Mouse (Mus musculus) liver, embryonic 13.5 days (tissue): ENCODE results near the gene Olfr1076. TPM values are rescaled to one million over a fixed set of nuclear protein-coding genes. Genes with fewer than 3 reads are reported as not detected.
"Not testable (repeated sequence)": the region's sequence is repeated elsewhere in the genome, so short reads cannot be mapped to it uniquely, and the experiment has no call there.

Experiments
- ATAC-seq: fragments of 200-750 bp; cut with Nextera tagmentation; 2 replicates; pipeline ENCODE4 v1.8.0; 2017; ENCODE audit warnings: low read depth, mild to moderate bottlenecking, moderate number of reproducible peaks, moderate library complexity
- DNase-seq: peaks from one replicate; pipeline ENCODE4 v3.0.0; 2022
- H3K27ac ChIP-seq: fragments of 300-500 bp; sonication (generic); 2 replicates; pipeline ENCODE4 v1.5.1; 2015; ENCODE audit warnings: moderate library complexity, mild to moderate bottlenecking, inconsistent platforms
- H3K27me3 ChIP-seq: fragments of 300-500 bp; sonication (generic); 2 replicates; pipeline ENCODE4 v1.6.1; 2015; ENCODE audit warnings: mild to moderate bottlenecking, inconsistent platforms
- H3K36me3 ChIP-seq: fragments of 300-500 bp; sonication (generic); 2 replicates; pipeline ENCODE4 v1.6.1; 2015; ENCODE audit warnings: mild to moderate bottlenecking, inconsistent platforms
- H3K4me1 ChIP-seq: fragments of 300-500 bp; sonication (generic); replicated peaks from 2 replicates; pipeline ENCODE4 v1.6.1; 2015; ENCODE audit warnings: inconsistent platforms
- H3K4me2 ChIP-seq: fragments of 300-500 bp; sonication (generic); 2 replicates; pipeline ENCODE4 v1.6.1; 2015; ENCODE audit warnings: inconsistent platforms, mild to moderate bottlenecking, moderate library complexity
- H3K4me3 ChIP-seq: fragments of 300-500 bp; sonication (generic); replicated peaks from 2 replicates; pipeline ENCODE4 v1.5.1; 2015; ENCODE audit warnings: mild to moderate bottlenecking, inconsistent platforms
- H3K9ac ChIP-seq: fragments of 300-500 bp; sonication (generic); 2 replicates; pipeline ENCODE4 v1.6.1; 2015; ENCODE audit warnings: mild to moderate bottlenecking, inconsistent platforms
- H3K9me3 ChIP-seq: fragments of 300-500 bp; sonication (generic); replicated peaks from 2 replicates; pipeline ENCODE4 v1.6.1; 2016; ENCODE audit warnings: inconsistent platforms
- WGBS: fragments of 180-500 bp; shearing (Covaris S2); methylation state at CpG from one replicate; pipeline ENCODE4 v1.1.7; 2015; ENCODE audit not compliant: insufficient replicate concordance; 5-methylcytosine and 5-hydroxymethylcytosine counted together
- polyA plus RNA-seq: library from polyadenylated mRNA; unstranded; fragments of >200 nt; fragmentation: Nextera tagmentation; extraction: Ambion mirVana; gene quantifications from 2 replicates; pipeline ENCODE4 v1.2.1, GENCODE M21; 2015

The Olfr1076 gene
- polyA plus RNA-seq = not detected in 2 replicates

- DNase-seq = no peak
- H3K4me2 ChIP-seq = no peak within 1 kb of the TSS
- no peaks in the 10 kb centered on the region for H3K9me3 ChIP-seq
- H3K27ac ChIP-seq = no peak within 1 kb of the TSS
- no peak within 1 kb of the TSS for H3K4me3 ChIP-seq
- no peaks in the 10 kb centered on the region for H3K36me3 ChIP-seq
- 50% methylated on average over 1 of the region's 1 CpGs for WGBS
- no peak for ATAC-seq
- H3K4me1 ChIP-seq = no peaks in the 10 kb centered on the region
- no peaks in the 10 kb centered on the region for H3K27me3 ChIP-seq
- no peak within 1 kb of the TSS for H3K9ac ChIP-seq
Observed at GRCm38 (mm10) chr2:86508161-86508560, at the start of gene Olfr1076. Gene Olfr1076 (plus strand): TSS chr2:86508461.

- ATAC-seq (no peak), DNase-seq (no peak)
- WGBS = 57% methylated on average over 1 of the region's 1 CpGs
Observed at GRCm38 (mm10) chr2:86460434-86460833, 47.8 kb upstream of the Olfr1076 start.

GRCm38 (mm10) chr2:86464442-86465109 lies 43.7 kb upstream of the Olfr1076 start:
- no peak overlapping the region for H3K4me2 ChIP-seq
- ATAC-seq = no peak
- WGBS = 26% methylated on average over 10 of the region's 10 CpGs

More at GRCm38 (mm10) chr2:86460434-86460833, 47.8 kb upstream of the Olfr1076 start:
- Histone ChIP-seq H3K27ac (no peak overlapping the region), H3K4me2 (no peak overlapping the region), H3K36me3 (no peaks in the 10 kb centered on the region), H3K9ac (no peak overlapping the region), H3K9me3 (no peaks in the 10 kb centered on the region), H3K4me3 (no peak overlapping the region), H3K4me1 (no peaks in the 10 kb centered on the region), H3K27me3 (no peaks in the 10 kb centered on the region)

GRCm38 (mm10) chr2:86487286-86487685 lies 21.0 kb upstream of the Olfr1076 start, which contains the start of gene Olfr228:
Gene Olfr228 (minus strand): TSS chr2:86487386.
- no peak for ATAC-seq
- WGBS = 21% methylated on average over 1 of the region's 1 CpGs

More at GRCm38 (mm10) chr2:86464442-86465109, 43.7 kb upstream of the Olfr1076 start:
- no peaks in the 10 kb centered on the region for H3K36me3 ChIP-seq
- no peak overlapping the region for H3K9ac ChIP-seq
- peak; percentile 1 for DNase-seq
- H3K27ac ChIP-seq = no peak overlapping the region
- no peaks in the 10 kb centered on the region for H3K27me3 ChIP-seq
- no peaks in the 10 kb centered on the region for H3K9me3 ChIP-seq
- H3K4me1 ChIP-seq = no peaks in the 10 kb centered on the region
- no peak overlapping the region for H3K4me3 ChIP-seq

GRCm38 (mm10) chr2:86530991-86531390 lies 22.7 kb downstream of the Olfr1076 start:
- Histone ChIP-seq H3K9me3 (0 out of 2 replicates have a peak, but pooled peaks cover 3% of the 10 kb centered on the region), H3K36me3 (no peaks in the 10 kb centered on the region), H3K4me2 (no peak overlapping the region), H3K9ac (no peak overlapping the region), H3K4me3 (no peak overlapping the region), H3K27ac (no peak overlapping the region), H3K4me1 (no peaks in the 10 kb centered on the region), H3K27me3 (no peaks in the 10 kb centered on the region)
- DNase-seq (no peak), ATAC-seq (no peak)
- WGBS = 39% methylated on average over 1 of the region's 1 CpGs

More at GRCm38 (mm10) chr2:86487286-86487685, 21.0 kb upstream of the Olfr1076 start, which contains the start of gene Olfr228:
- Histone ChIP-seq H3K4me3 (no peak within 1 kb of the TSS), H3K36me3 (no peaks in the 10 kb centered on the region), H3K27me3 (no peaks in the 10 kb centered on the region), H3K4me1 (no peaks in the 10 kb centered on the region), H3K27ac (no peak within 1 kb of the TSS), H3K9me3 (no peaks in the 10 kb centered on the region), H3K9ac (no peak within 1 kb of the TSS), H3K4me2 (no peak within 1 kb of the TSS)
- no peak for DNase-seq

DNA sequence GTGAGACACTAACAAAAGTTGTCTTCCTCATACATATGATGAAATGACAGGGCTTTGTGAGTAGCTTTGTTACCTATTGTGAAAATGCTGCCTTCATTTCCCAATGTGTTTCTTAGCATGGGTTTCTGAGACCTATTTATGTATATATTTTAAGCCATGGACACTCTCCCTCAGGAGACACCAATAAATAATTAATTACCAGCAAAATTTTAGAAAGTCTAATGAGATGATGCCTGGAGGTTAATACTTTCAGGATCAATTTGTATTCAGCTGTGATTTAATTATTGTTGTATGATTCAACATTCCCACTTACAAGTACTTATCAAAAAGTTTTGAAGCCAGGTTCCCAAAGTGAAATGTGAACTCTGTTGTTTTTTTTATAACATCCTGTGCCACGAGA lies 34.1 kb downstream of the Olfr1076 start, which contains the start of gene Olfr1079:
Gene Olfr1079 (minus strand): TSS at position 101 of the 400 bp plus-strand sequence.
- no peak within 1 kb of the TSS for H3K4me2 ChIP-seq
- ATAC-seq (no peak), DNase-seq (no peak)
- no peaks in the 10 kb centered on the region for H3K9me3 ChIP-seq
- no peaks in the 10 kb centered on the region for H3K27me3 ChIP-seq
- H3K9ac ChIP-seq = no peak within 1 kb of the TSS
- H3K27ac ChIP-seq = no peak within 1 kb of the TSS
- no peak within 1 kb of the TSS for H3K4me3 ChIP-seq
- 48% methylated on average over 1 of the region's 1 CpGs for WGBS
- H3K36me3 ChIP-seq = no peaks in the 10 kb centered on the region
- H3K4me1 ChIP-seq = no peaks in the 10 kb centered on the region

DNA sequence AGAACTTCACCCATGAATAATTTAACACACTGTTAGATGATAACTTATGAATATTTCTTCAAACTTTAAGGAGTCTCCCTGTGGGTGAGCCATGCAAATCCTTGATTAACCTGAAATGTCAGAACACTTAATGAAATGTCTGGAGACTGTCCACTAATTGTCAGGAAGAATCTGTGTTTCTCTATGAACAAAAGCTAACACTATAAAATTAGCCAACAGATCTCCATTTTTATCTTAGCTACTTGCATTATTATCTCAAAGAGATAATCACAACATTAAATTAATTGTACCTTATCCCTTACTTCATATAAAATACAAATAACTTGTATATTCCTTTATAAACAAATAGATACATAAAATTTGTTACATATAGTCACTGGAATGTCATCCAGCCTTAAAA lies 49.9 kb downstream of the Olfr1076 start, which contains the start of gene Olfr1080:
Gene Olfr1080 (minus strand): TSS at position 101 of the 400 bp plus-strand sequence.
- DNase-seq, H3K27me3 ChIP-seq, H3K36me3 ChIP-seq, H3K4me3 ChIP-seq, H3K9me3 ChIP-seq, H3K27ac ChIP-seq, H3K4me1 ChIP-seq, H3K4me2 ChIP-seq, ATAC-seq, H3K9ac ChIP-seq: not testable (repeated sequence)

Other genes with a start within 250 kb of the Olfr1076 start
- gene Olfr1051, start 229.4 kb upstream of the Olfr1076 start, polyA plus RNA-seq = not detected in 2 replicates
- not detected in 2 replicates for gene Olfr1052, start 216.0 kb upstream of the Olfr1076 start, polyA plus RNA-seq
- not detected in 2 replicates for gene Olfr1053, start 193.2 kb upstream of the Olfr1076 start, polyA plus RNA-seq
- not detected in 2 replicates for gene Olfr1054, start 173.0 kb upstream of the Olfr1076 start, polyA plus RNA-seq
- gene Olfr1055, start 158.2 kb upstream of the Olfr1076 start, polyA plus RNA-seq = not detected in 2 replicates
- gene Olfr1056, start 146.0 kb upstream of the Olfr1076 start, polyA plus RNA-seq = not detected in 2 replicates
- not detected in 2 replicates for gene Olfr1057, start 130.1 kb upstream of the Olfr1076 start, polyA plus RNA-seq
- gene Olfr1058, start 119.9 kb upstream of the Olfr1076 start, polyA plus RNA-seq = not detected in 2 replicates
- not detected in 2 replicates for gene Olfr1061, start 94.4 kb upstream of the Olfr1076 start, polyA plus RNA-seq
- gene Olfr1062, start 81.7 kb upstream of the Olfr1076 start, polyA plus RNA-seq = not detected in 2 replicates
- not detected in 2 replicates for gene Olfr1065, start 57.9 kb upstream of the Olfr1076 start, polyA plus RNA-seq
- gene Olfr1066, start 52.2 kb upstream of the Olfr1076 start, polyA plus RNA-seq = not detected in 2 replicates
- gene Olfr228, start 21.1 kb upstream of the Olfr1076 start, polyA plus RNA-seq = not detected in 2 replicates
- not detected in 2 replicates for gene Olfr1079, start 34.0 kb downstream of the Olfr1076 start, polyA plus RNA-seq
- not detected in 2 replicates for gene Olfr1080, start 49.8 kb downstream of the Olfr1076 start, polyA plus RNA-seq
- gene Olfr1082, start 90.5 kb downstream of the Olfr1076 start, polyA plus RNA-seq = not detected in 2 replicates
- not detected in 2 replicates for gene Olfr1084, start 131.3 kb downstream of the Olfr1076 start, polyA plus RNA-seq
- gene Olfr1085, start 153.6 kb downstream of the Olfr1076 start, polyA plus RNA-seq = not detected in 2 replicates
- not detected in 2 replicates for gene Olfr1086, start 171.6 kb downstream of the Olfr1076 start, polyA plus RNA-seq
- not detected in 2 replicates for gene Olfr1087, start 189.9 kb downstream of the Olfr1076 start, polyA plus RNA-seq
- not detected in 2 replicates for gene Olfr1089, start 225.2 kb downstream of the Olfr1076 start, polyA plus RNA-seq